Mouse (Mus musculus): ENCODE measurements around the gene Cux1. TPM values are rescaled to one million over a fixed set of nuclear protein-coding genes. Genes with fewer than 3 reads are reported as not detected.

The Cux1 gene
- polyA plus RNA-seq, 1 experiment from 2014 or later, result 82.3 TPM

- H3K36me3 ChIP-seq, result no peaks in the 10 kb centered on the region
- peaks cover 70% of the 10 kb centered on the region for H3K4me1 ChIP-seq (replicated peaks)
- H3K4me3 ChIP-seq (replicated peaks), result no peak overlapping the region
- H3K4me2 ChIP-seq, result no peak overlapping the region
- 53% methylated on average over 6 of the region's 6 CpGs for WGBS
- peaks cover 16% of the 10 kb centered on the region for H3K27me3 ChIP-seq
- no peak overlapping the region for H3K9ac ChIP-seq (replicated peaks)
- H3K9me3 ChIP-seq, result no peaks in the 10 kb centered on the region
- 0 out of 2 replicates have a peak overlapping the region, but pooled peaks have one; percentile 42 for H3K27ac ChIP-seq
- ATAC-seq (ENCODE audit: insufficient number of reproducible peaks, insufficient read depth, low FRiP score, low TSS enrichment, low read depth), result no peak
Measured at GRCm38 (mm10) chr5:136500307-136500871, 66.9 kb downstream of the Cux1 start.

GRCm38 (mm10) chr5:136499316-136499715, 68.0 kb downstream of the Cux1 start:
- Histone ChIP-seq H3K9me3 (no peaks in the 10 kb centered on the region), H3K36me3 (no peaks in the 10 kb centered on the region), H3K27me3 (peaks cover 16% of the 10 kb centered on the region), H3K4me1 (replicated peaks) (peaks cover 61% of the 10 kb centered on the region), H3K27ac (no peak overlapping the region), H3K4me2 (no peak overlapping the region), H3K9ac (replicated peaks) (no peak overlapping the region), H3K4me3 (replicated peaks) (no peak overlapping the region)
- no peak for ATAC-seq (ENCODE audit: insufficient number of reproducible peaks, insufficient read depth, low FRiP score, low TSS enrichment, low read depth)
- WGBS, result 77% methylated on average over 2 of the region's 2 CpGs

GRCm38 (mm10) chr5:136498741-136499140, 68.5 kb downstream of the Cux1 start:
- no peaks in the 10 kb centered on the region for H3K36me3 ChIP-seq
- H3K9ac ChIP-seq (replicated peaks), result no peak overlapping the region
- H3K27ac ChIP-seq, result peak overlapping the region; percentile 20; the same call in 1 of the 2 replicates
- H3K4me1 ChIP-seq (replicated peaks), result peaks cover 56% of the 10 kb centered on the region
- WGBS, result 70% methylated on average over 3 of the region's 3 CpGs
- no peak overlapping the region for H3K4me2 ChIP-seq
- no peak overlapping the region for H3K4me3 ChIP-seq (replicated peaks)
- H3K27me3 ChIP-seq, result peaks cover 16% of the 10 kb centered on the region
- no peaks in the 10 kb centered on the region for H3K9me3 ChIP-seq
- ATAC-seq (ENCODE audit: insufficient number of reproducible peaks, insufficient read depth, low FRiP score, low TSS enrichment, low read depth), result no peak

- ATAC-seq (ENCODE audit: insufficient number of reproducible peaks, insufficient read depth, low FRiP score, low TSS enrichment, low read depth), result no peak
- H3K4me1 ChIP-seq (replicated peaks), result peaks cover 46% of the 10 kb centered on the region
- no peak overlapping the region for H3K9ac ChIP-seq (replicated peaks)
- H3K36me3 ChIP-seq, result no peaks in the 10 kb centered on the region
- no peak overlapping the region for H3K27ac ChIP-seq
- 91% methylated on average over 2 of the region's 2 CpGs for WGBS
- no peaks in the 10 kb centered on the region for H3K9me3 ChIP-seq
- no peak overlapping the region for H3K4me3 ChIP-seq (replicated peaks)
- H3K4me2 ChIP-seq, result no peak overlapping the region
- peaks cover 16% of the 10 kb centered on the region for H3K27me3 ChIP-seq
Measured at GRCm38 (mm10) chr5:136497301-136497700, 70.0 kb downstream of the Cux1 start.

- Histone ChIP-seq H3K36me3 (no peaks in the 10 kb centered on the region), H3K27me3 (peaks cover 14% of the 10 kb centered on the region), H3K27ac (no peak overlapping the region), H3K9me3 (no peaks in the 10 kb centered on the region), H3K4me1 (replicated peaks) (peaks cover 30% of the 10 kb centered on the region), H3K9ac (replicated peaks) (no peak overlapping the region), H3K4me2 (no peak overlapping the region), H3K4me3 (replicated peaks) (no peak overlapping the region)
- no peak for ATAC-seq (ENCODE audit: insufficient number of reproducible peaks, insufficient read depth, low FRiP score, low TSS enrichment, low read depth)
- WGBS, result 89% methylated on average over 3 of the region's 3 CpGs
Measured at GRCm38 (mm10) chr5:136495581-136495980, 71.7 kb downstream of the Cux1 start.

- Histone ChIP-seq H3K36me3 (no peaks in the 10 kb centered on the region), H3K4me3 (replicated peaks) (no peak overlapping the region), H3K9ac (replicated peaks) (no peak overlapping the region), H3K4me1 (replicated peaks) (peaks cover 28% of the 10 kb centered on the region), H3K27me3 (peaks cover 9% of the 10 kb centered on the region), H3K27ac (no peak overlapping the region), H3K9me3 (no peaks in the 10 kb centered on the region), H3K4me2 (no peak overlapping the region)
- ATAC-seq (ENCODE audit: insufficient number of reproducible peaks, insufficient read depth, low FRiP score, low TSS enrichment, low read depth), result no peak
- 86% methylated on average over 7 of the region's 7 CpGs for WGBS
Measured at GRCm38 (mm10) chr5:136494927-136495326, 72.4 kb downstream of the Cux1 start.

GRCm38 (mm10) chr5:136494288-136494687, 73.0 kb downstream of the Cux1 start:
- no peak overlapping the region for H3K4me3 ChIP-seq (replicated peaks)
- no peaks in the 10 kb centered on the region for H3K36me3 ChIP-seq
- peaks cover 28% of the 10 kb centered on the region for H3K4me1 ChIP-seq (replicated peaks)
- H3K27me3 ChIP-seq, result peaks cover 7% of the 10 kb centered on the region
- H3K27ac ChIP-seq, result no peak overlapping the region
- H3K4me2 ChIP-seq, result no peak overlapping the region
- H3K9me3 ChIP-seq, result no peaks in the 10 kb centered on the region
- H3K9ac ChIP-seq (replicated peaks), result no peak overlapping the region
- WGBS, result 86% methylated on average over 2 of the region's 2 CpGs
- ATAC-seq (ENCODE audit: insufficient number of reproducible peaks, insufficient read depth, low FRiP score, low TSS enrichment, low read depth), result no peak

GRCm38 (mm10) chr5:136489450-136489849, 77.8 kb downstream of the Cux1 start:
- Histone ChIP-seq H3K4me3 (replicated peaks) (no peak overlapping the region), H3K4me2 (no peak overlapping the region), H3K36me3 (peaks cover 10% of the 10 kb centered on the region), H3K9me3 (no peaks in the 10 kb centered on the region), H3K27ac (no peak overlapping the region), H3K27me3 (no peaks in the 10 kb centered on the region; the same call in 1 of the 2 replicates), H3K9ac (replicated peaks) (no peak overlapping the region), H3K4me1 (replicated peaks) (peaks cover 31% of the 10 kb centered on the region)
- no peak for ATAC-seq (ENCODE audit: insufficient number of reproducible peaks, insufficient read depth, low FRiP score, low TSS enrichment, low read depth)
- WGBS, result 34% methylated on average over 5 of the region's 5 CpGs

GRCm38 (mm10) chr5:136488721-136489120, 78.6 kb downstream of the Cux1 start:
- Histone ChIP-seq H3K27ac (no peak overlapping the region), H3K9me3 (no peaks in the 10 kb centered on the region), H3K4me1 (replicated peaks) (peaks cover 31% of the 10 kb centered on the region), H3K4me2 (no peak overlapping the region), H3K36me3 (peaks cover 14% of the 10 kb centered on the region), H3K9ac (replicated peaks) (no peak overlapping the region), H3K4me3 (replicated peaks) (no peak overlapping the region), H3K27me3 (no peaks in the 10 kb centered on the region; the same call in 1 of the 2 replicates)
- no peak for ATAC-seq (ENCODE audit: insufficient number of reproducible peaks, insufficient read depth, low FRiP score, low TSS enrichment, low read depth)
- 65% methylated on average over 3 of the region's 3 CpGs for WGBS

GRCm38 (mm10) chr5:136488223-136488622, 79.1 kb downstream of the Cux1 start:
- Histone ChIP-seq H3K27ac (no peak overlapping the region), H3K27me3 (no peaks in the 10 kb centered on the region; the same call in 1 of the 2 replicates), H3K36me3 (peaks cover 17% of the 10 kb centered on the region), H3K4me3 (replicated peaks) (no peak overlapping the region), H3K9ac (replicated peaks) (no peak overlapping the region), H3K4me1 (replicated peaks) (peaks cover 31% of the 10 kb centered on the region), H3K4me2 (no peak overlapping the region), H3K9me3 (no peaks in the 10 kb centered on the region)
- ATAC-seq (ENCODE audit: insufficient number of reproducible peaks, insufficient read depth, low FRiP score, low TSS enrichment, low read depth), result no peak
- WGBS, result 68% methylated on average over 1 of the region's 1 CpGs

GRCm38 (mm10) chr5:136487397-136488093, 79.7 kb downstream of the Cux1 start:
- 81% methylated on average over 11 of the region's 11 CpGs for WGBS
- Histone ChIP-seq H3K4me1 (replicated peaks) (peaks cover 29% of the 10 kb centered on the region), H3K27me3 (no peaks in the 10 kb centered on the region; the same call in 1 of the 2 replicates), H3K9me3 (no peaks in the 10 kb centered on the region), H3K4me2 (no peak overlapping the region), H3K4me3 (replicated peaks) (no peak overlapping the region), H3K36me3 (peaks cover 22% of the 10 kb centered on the region), H3K27ac (no peak overlapping the region), H3K9ac (replicated peaks) (no peak overlapping the region)
- ATAC-seq (ENCODE audit: insufficient number of reproducible peaks, insufficient read depth, low FRiP score, low TSS enrichment, low read depth), result no peak
